Mouse (Mus musculus) CH12.LX (cell line): ENCODE results near the gene Stard10. TPM values are rescaled to one million over a fixed set of nuclear protein-coding genes. Genes with fewer than 3 reads are reported as not detected.

ENCODE experiments used
- DNase-seq: peaks from one replicate; pipeline ENCODE4 v3.0.0-alpha.2; 2013; ENCODE audit errors: extremely low read depth
- H3K27ac ChIP-seq: 2 replicates; pipeline ENCODE4 v1.5.1; 2012; ENCODE audit warnings: low read depth, mild to moderate bottlenecking, control low read depth, moderate library complexity; ENCODE audit not compliant: insufficient read depth
- H3K27me3 ChIP-seq: replicated peaks from 2 replicates; pipeline ENCODE3; 2012; ENCODE audit warnings: inconsistent platforms
- H3K36me3 ChIP-seq, 2 experiments: replicated peaks in 1 of 2; 2 replicates each; pipeline versions ENCODE3 to v1.6.1; 2012; ENCODE audit warnings: inconsistent platforms in 1 of 2, low read length in 1 of 2, mild to moderate bottlenecking in 1 of 2, mixed read lengths in 1 of 2, moderate library complexity in 1 of 2; ENCODE audit not compliant: control insufficient read depth in 1 of 2, insufficient read depth in 1 of 2
- H3K4me1 ChIP-seq, 2 experiments: 2 replicates each; pipeline ENCODE4 v1.6.1; 2012; ENCODE audit warnings: inconsistent platforms in 1 of 2, moderate library complexity in 1 of 2; ENCODE audit not compliant: insufficient read depth in 2 of 2, control insufficient read depth in 1 of 2
- H3K4me2 ChIP-seq: 2 replicates; pipeline ENCODE4 v1.6.1; 2012; ENCODE audit warnings: low read depth, mild to moderate bottlenecking, control low read depth; ENCODE audit not compliant: poor library complexity, insufficient read depth, severe bottlenecking
- H3K4me3 ChIP-seq, 3 experiments: fragments of 150-350 bp in 1 of 3; sonication (generic) in 1 of 3; replicated peaks in 1 of 3; 2 replicates each; pipeline versions ENCODE3 to v1.5.1; 2011 to 2012; ENCODE audit warnings: low read depth in 2 of 3, low read length in 2 of 3, mild to moderate bottlenecking in 2 of 3, moderate library complexity in 2 of 3, control low read depth in 1 of 3, improper control_type of control experiment in 1 of 3, inconsistent platforms in 1 of 3, mixed read lengths in 1 of 3; ENCODE audit not compliant: poor library complexity in 1 of 3
- H3K79me2 ChIP-seq: replicated peaks from 2 replicates; pipeline ENCODE4 v1.6.1; 2012; ENCODE audit warnings: mild to moderate bottlenecking, moderate library complexity; ENCODE audit not compliant: control insufficient read depth, poor library complexity, insufficient read depth, severe bottlenecking; ENCODE audit errors: extremely low read depth
- H3K9ac ChIP-seq: 2 replicates; pipeline ENCODE4 v1.6.1; 2012; ENCODE audit warnings: low read depth, mild to moderate bottlenecking, control low read depth, moderate library complexity; ENCODE audit not compliant: insufficient read depth
- H3K9me3 ChIP-seq: replicated peaks from 2 replicates; pipeline ENCODE3; 2012; ENCODE audit warnings: low read length, inconsistent platforms, mixed read lengths
- BHLHE40 ChIP-seq: IDR thresholded peaks from 2 replicates; pipeline ENCODE4 v1.6.1; 2011; ENCODE audit warnings: mild to moderate bottlenecking, low read depth, low read length, improper control_type of control experiment
- CHD1 ChIP-seq: IDR thresholded peaks from 2 replicates; pipeline ENCODE4 v1.6.1; 2012; ENCODE audit warnings: low read depth, low read length, improper control_type of control experiment, inconsistent platforms
- CTCF ChIP-seq, 2 experiments: IDR thresholded peaks in 1 of 2; conservative IDR thresholded peaks in 1 of 2; 2 replicates each; pipeline ENCODE4 v1.5.1; 2011 to 2012; ENCODE audit warnings: low read depth in 2 of 2, low read length in 2 of 2, improper control_type of control experiment in 1 of 2, inconsistent platforms in 1 of 2, mild to moderate bottlenecking in 1 of 2, moderate library complexity in 1 of 2
- E2F4 ChIP-seq: IDR thresholded peaks from 2 replicates; pipeline ENCODE4 v1.6.1; 2011; ENCODE audit warnings: low read depth, low read length, improper control_type of control experiment; ENCODE audit not compliant: insufficient replicate concordance
- EP300 ChIP-seq: IDR thresholded peaks from 2 replicates; pipeline ENCODE4 v1.6.1; 2011; ENCODE audit warnings: low read length, improper control_type of control experiment
- ETS1 ChIP-seq: conservative IDR thresholded peaks from 2 replicates; pipeline ENCODE4 v1.6.1; 2012; ENCODE audit warnings: low read depth, mild to moderate bottlenecking, inconsistent platforms, low read length, improper control_type of control experiment, moderate library complexity
- GABPA ChIP-seq: IDR thresholded peaks from 2 replicates; pipeline ENCODE4 v1.6.1; 2012; ENCODE audit warnings: low read depth, low read length, improper control_type of control experiment, inconsistent platforms; ENCODE audit not compliant: insufficient replicate concordance
- HCFC1 ChIP-seq: IDR thresholded peaks from 2 replicates; pipeline ENCODE4 v1.6.1; 2012; ENCODE audit warnings: low read depth, mild to moderate bottlenecking, inconsistent platforms, low read length, improper control_type of control experiment
- IRF4 ChIP-seq: IDR thresholded peaks from 2 replicates; pipeline ENCODE4 v1.6.1; 2014; ENCODE audit warnings: low read depth, mild to moderate bottlenecking, inconsistent platforms, low read length, improper control_type of control experiment
- MAFK ChIP-seq: IDR thresholded peaks from 2 replicates; pipeline ENCODE4 v1.6.1; 2011; ENCODE audit warnings: low read length, improper control_type of control experiment; ENCODE audit not compliant: insufficient replicate concordance
- MAX ChIP-seq: IDR thresholded peaks from 2 replicates; pipeline ENCODE4 v1.6.1; 2011; ENCODE audit warnings: low read length, improper control_type of control experiment
- MEF2A ChIP-seq: IDR thresholded peaks from 2 replicates; pipeline ENCODE4 v1.6.1; 2014; ENCODE audit warnings: low read depth, mild to moderate bottlenecking, inconsistent platforms, low read length, improper control_type of control experiment, borderline replicate concordance
- MYC ChIP-seq: IDR thresholded peaks from 2 replicates; pipeline ENCODE4 v1.6.1; 2011; ENCODE audit warnings: low read depth, mild to moderate bottlenecking, improper control_type of control experiment, low read length
- NELFE ChIP-seq: IDR thresholded peaks from 2 replicates; pipeline ENCODE4 v1.6.1; 2011; ENCODE audit warnings: low read depth, low read length, improper control_type of control experiment
- NRF1 ChIP-seq: IDR thresholded peaks from 2 replicates; pipeline ENCODE4 v1.6.1; 2014; ENCODE audit warnings: low read depth, mild to moderate bottlenecking, inconsistent platforms, low read length, improper control_type of control experiment, moderate library complexity
- PAX5 ChIP-seq: IDR thresholded peaks from 2 replicates; pipeline ENCODE4 v1.6.1; 2012; ENCODE audit warnings: low read length, inconsistent platforms, mixed read lengths
- RAD21 ChIP-seq: IDR thresholded peaks from 2 replicates; pipeline ENCODE4 v1.6.1; 2011; ENCODE audit warnings: low read depth, mild to moderate bottlenecking, low read length, improper control_type of control experiment, moderate library complexity
- SIN3A ChIP-seq: IDR thresholded peaks from 2 replicates; pipeline ENCODE4 v1.6.1; 2012; ENCODE audit warnings: low read length, improper control_type of control experiment, inconsistent platforms
- SMC3 ChIP-seq: IDR thresholded peaks from 2 replicates; pipeline ENCODE4 v1.6.1; 2011; ENCODE audit warnings: low read depth, low read length, improper control_type of control experiment
- TBP ChIP-seq: conservative IDR thresholded peaks from 2 replicates; pipeline ENCODE4 v1.6.1; 2011; ENCODE audit warnings: low read depth, low read length, improper control_type of control experiment
- TCF12 ChIP-seq: IDR thresholded peaks from 2 replicates; pipeline ENCODE4 v1.6.1; 2014; ENCODE audit warnings: low read depth, mild to moderate bottlenecking, inconsistent platforms, low read length, improper control_type of control experiment
- USF1 ChIP-seq: IDR thresholded peaks from 2 replicates; pipeline ENCODE4 v1.6.1; 2014; ENCODE audit warnings: low read depth, mild to moderate bottlenecking, inconsistent platforms, low read length, improper control_type of control experiment
- USF2 ChIP-seq: conservative IDR thresholded peaks from 2 replicates; pipeline ENCODE4 v1.6.1; 2011; ENCODE audit warnings: low read depth, low read length, improper control_type of control experiment
- ZC3H11A ChIP-seq: IDR thresholded peaks from 2 replicates; pipeline ENCODE4 v1.6.1; 2012; ENCODE audit warnings: low read depth, mild to moderate bottlenecking, inconsistent platforms, low read length, improper control_type of control experiment
- ZKSCAN1 ChIP-seq: IDR thresholded peaks from 2 replicates; pipeline ENCODE4 v1.6.1; 2012; ENCODE audit warnings: low read depth, inconsistent platforms, low read length, improper control_type of control experiment, borderline replicate concordance
- ZNF384 ChIP-seq: IDR thresholded peaks from 2 replicates; pipeline ENCODE4 v1.6.1; 2012; ENCODE audit warnings: low read depth, low read length, improper control_type of control experiment, inconsistent platforms
- dilution Hi-C: fragments of 300-500 bp; cut with MboI; formaldehyde crosslinking; loops from 2 replicates; pipeline ENCODE4 v1.14.3; 2020; ENCODE audit warnings: low sequenced_read_pairs; ENCODE audit not compliant: extremely low pct_unique_long_range_greater_than_20kb, extremely low pct_ligation_motif_present
- in situ Hi-C: fragments of 300-500 bp; cut with MboI; formaldehyde crosslinking; loops from 3 replicates; pipeline ENCODE4 v1.14.3; 2019; ENCODE audit warnings: low sequenced_read_pairs, low pct_ligation_motif_present, low pct_unique_long_range_greater_than_20kb, mixed read lengths
- polyA plus RNA-seq: library from polyadenylated mRNA; unstranded; fragments of >175 nt; gene quantifications from 2 replicates; pipeline ENCODE4 v1.2.1, GENCODE M21; 2012; ENCODE audit warnings: low read depth; ENCODE audit not compliant: insufficient read length
- total RNA-seq, 2 experiments: library from RNA; depleted of rRNA; stranded (reverse); fragments of 300-350 nt in 1 of 2; fragments of >200 nt in 1 of 2; gene quantifications; 2 replicates each; pipeline ENCODE4 v1.2.3; 2012 to 2014

Stard10 gene
- total and polyA plus RNA-seq, 3 experiments = 2.4 to 12.7 (median 6.7) TPM

DNA sequence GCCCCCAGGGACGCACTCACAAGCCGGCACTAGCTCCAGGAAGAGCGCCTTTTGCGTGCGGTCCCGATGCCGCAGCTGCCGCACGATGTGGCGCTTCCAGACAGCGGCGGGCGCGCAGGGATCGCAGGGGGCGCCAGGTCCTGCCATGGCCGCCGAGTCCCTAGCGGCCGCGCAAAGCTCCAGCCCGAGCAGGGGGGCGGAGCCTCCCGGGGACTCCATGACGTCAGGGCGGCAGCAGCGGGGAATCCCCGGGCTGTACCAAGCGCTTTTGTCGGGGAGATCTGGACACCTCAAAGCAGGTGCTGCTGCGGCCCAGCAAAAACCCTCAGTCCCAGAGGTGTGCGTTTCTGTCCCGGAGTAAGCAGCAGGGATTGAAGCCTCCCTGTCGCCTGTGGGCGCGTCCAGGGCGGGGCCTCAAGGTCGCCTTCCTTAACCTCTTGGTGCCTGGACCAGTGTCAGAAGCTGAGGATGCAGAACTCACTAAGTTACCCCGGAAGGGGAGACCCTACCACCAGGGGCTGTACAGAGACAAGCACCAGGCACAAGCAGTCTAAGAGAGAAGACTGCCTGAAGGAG, 14.9 kb upstream of the Stard10 start, which contains the start of gene Atg16l2 (continued):
- TF ChIP-seq ZKSCAN1 (no peak), IRF4 (peak; percentile 73), E2F4 (no peak), USF1 (no peak; the same call in 1 of the 2 replicates), HCFC1 (peak; percentile 78), CTCF (conservative IDR thresholded peaks at IDR 0.05 in 1 of 2, IDR thresholded peaks at IDR 0.05 in 1 of 2; ENCODE audit: low read depth in 2 of 2, low read length in 2 of 2) (peak in 1 of 2 experiments; percentile 51; a peak in 2 of 4 replicates), MEF2A (peak; percentile 89; the same call in 1 of the 2 replicates), EP300 (no peak), MAFK (no peak; the same call in 1 of the 2 replicates), PAX5 (no peak), ZNF384 (peak; percentile 17; the same call in 1 of the 2 replicates)
- TF ChIP-seq, all 38 proteins: peak for 24

GRCm38 (mm10) chr7:101302691-101303090, 14.2 kb upstream of the Stard10 start:
- peak overlapping the region; percentile 56 to 62 (median 59) for H3K4me3 ChIP-seq

GRCm38 (mm10) chr7:101306841-101307240, 10.0 kb upstream of the Stard10 start:
- H3K4me2 ChIP-seq = no peak overlapping the region
- H3K27ac ChIP-seq = no peak overlapping the region
- H3K9ac ChIP-seq = no peak overlapping the region
- H3K27me3 ChIP-seq = no peaks in the 10 kb centered on the region
- H3K79me2 ChIP-seq = no peaks in the 10 kb centered on the region
- in situ Hi-C loops (loop anchor here (5.0 to 10.0 kb wide), 2 partner anchors 65 to 242 kb away; no protein-coding TSS in a partner anchor), dilution Hi-C loops (no loop called here)
- no peaks in the 10 kb centered on the region for H3K36me3 ChIP-seq
- no peak overlapping the region for H3K4me3 ChIP-seq
- no peak for DNase-seq
- H3K9me3 ChIP-seq = no peaks in the 10 kb centered on the region
- TF ChIP-seq MYC (no peak), MAX (no peak), EP300 (no peak), IRF4 (no peak), CHD1 (no peak), MAFK (no peak), SMC3 (no peak), RAD21 (no peak), USF2 (no peak), GABPA (no peak), BHLHE40 (no peak), ZKSCAN1 (no peak), ETS1 (no peak), E2F4 (no peak), ZC3H11A (no peak), TCF12 (no peak), SIN3A (no peak)
- H3K4me1 ChIP-seq = peaks cover 2 to 39% of the 10 kb centered on the region in 2 experiments; a peak in 2 of 4 replicates

More at GRCm38 (mm10) chr7:101302691-101303090, 14.2 kb upstream of the Stard10 start:
- Histone ChIP-seq H3K9ac (peak overlapping the region; percentile 69), H3K4me1 (peaks cover 5 to 49% of the 10 kb centered on the region in 2 experiments; a peak in 3 of 4 replicates), H3K27me3 (no peaks in the 10 kb centered on the region), H3K36me3 (peaks cover 0 to 23% of the 10 kb centered on the region in 2 experiments), H3K9me3 (no peaks in the 10 kb centered on the region), H3K79me2 (peaks cover 6% of the 10 kb centered on the region), H3K4me2 (peak overlapping the region; percentile 73), H3K27ac (peak overlapping the region; percentile 74)
- no peak for DNase-seq
- TF ChIP-seq NELFE = no peak
- no peak for TF ChIP-seq NRF1
- 0 out of 2 replicates have a peak, but pooled peaks have one; percentile 65 for TF ChIP-seq TBP
- TF ChIP-seq ZKSCAN1 = no peak
- dilution Hi-C loops (no loop called here), in situ Hi-C loops (loop anchor here (10.0 kb wide), 1 partner anchor 238 kb away; no protein-coding TSS in a partner anchor)
